ENCODE assay signal across 8 mouse cellular contexts in the genomic region with DNA sequence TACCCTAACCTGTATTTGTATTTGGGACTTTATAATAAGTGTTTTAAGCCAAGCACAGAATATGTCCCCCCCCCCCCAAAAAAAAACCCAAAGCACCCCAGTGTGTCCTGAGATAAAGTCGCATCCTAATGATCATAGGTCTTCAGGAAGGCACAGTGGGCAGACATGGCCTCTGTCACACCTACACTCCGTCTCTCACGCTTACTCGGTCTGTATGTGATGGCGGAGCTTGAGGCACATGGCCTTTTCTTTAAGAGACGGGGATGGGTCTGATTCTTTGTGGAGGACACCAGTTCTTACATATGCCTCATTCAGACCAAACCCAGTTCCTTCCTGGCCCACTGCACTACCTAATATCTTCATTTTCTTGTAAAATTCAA.
DNase-seq lines count a peak whose midpoint lies in the region; ATAC-seq and TF ChIP-seq lines count a peak whose summit lies in the region.
"Had no signal": no experiment of that assay in that cellular context is flagged by ENCODE, and none has a peak within 500 bp of the region (broad histone marks: within the 10 kb centered on the region; RNA-seq: fewer than 3 reads in every experiment).

No protein-coding gene starts in this region.

- no peaks in the 10 kb centered on the region for H3K27me3 ChIP-seq in forebrain, postnatal 0 days (ENCODE audit: insufficient read depth, low read length)
- H3K27me3 ChIP-seq in limb, embryonic 14.5 days (ENCODE audit: control insufficient read depth, insufficient read depth, low read length): no peaks in the 10 kb centered on the region
- H3K27me3 ChIP-seq: liver, embryonic 13.5 days had no signal

- H3K36me3 ChIP-seq in forebrain, postnatal 0 days (ENCODE audit: insufficient read depth): no peaks in the 10 kb centered on the region
- H3K36me3 ChIP-seq in limb, embryonic 14.5 days (ENCODE audit: control insufficient read depth, insufficient read depth, low read length): no peaks in the 10 kb centered on the region
- H3K36me3 ChIP-seq: liver, embryonic 13.5 days had no signal

- ATAC-seq in forebrain, postnatal 0 days: 0 out of 2 replicates have a peak, but pooled peaks have one; percentile 10
- no peak for ATAC-seq in limb, embryonic 14.5 days (ENCODE audit: low FRiP score, low read depth)

- intact Hi-C loops in left cerebral cortex, postnatal 10 days (cut with DNase I): loop anchor here (10.0 kb wide), 1 partner anchor 437 kb away; no protein-coding TSS in a partner anchor

- peak; percentile 26 for DNase-seq in retina, postnatal 1 day
- no peak for DNase-seq in retina, embryonic 14.5 days (ENCODE audit: low spot score)
- no peak for DNase-seq in forebrain, postnatal 0 days
- DNase-seq in limb, embryonic 14.5 days (ENCODE audit: low spot score): no peak
- no peak for DNase-seq in yolk sac, embryonic 10.5 days (ENCODE audit: low spot score)
- no peak for DNase-seq in left cerebral cortex, postnatal 10 days (ENCODE audit: extremely low spot score in 1 of 2, low spot score in 2 of 2)
- no peak for DNase-seq in right cerebral cortex, adult 2 months (ENCODE audit: low spot score in 2 of 2)
- DNase-seq: liver, embryonic 13.5 days had no signal

- H3K4me2 ChIP-seq in forebrain, postnatal 0 days (ENCODE audit: low read depth): no peak overlapping the region
- H3K4me2 ChIP-seq in limb, embryonic 14.5 days (replicated peaks; ENCODE audit: low read depth, low read length, severe bottlenecking): no peak overlapping the region
- H3K4me2 ChIP-seq: liver, embryonic 13.5 days had no signal

- no peaks in the 10 kb centered on the region for H3K9me3 ChIP-seq in forebrain, postnatal 0 days (ENCODE audit: low read length)
- no peaks in the 10 kb centered on the region for H3K9me3 ChIP-seq in limb, embryonic 14.5 days (ENCODE audit: control insufficient read depth, low read length)
- H3K9me3 ChIP-seq: liver, embryonic 13.5 days had no signal

- WGBS in forebrain, postnatal 0 days: 92% methylated on average over 6 of the region's 6 CpGs
- 69% methylated on average over 6 of the region's 6 CpGs for WGBS in limb, embryonic 14.5 days

- no peak overlapping the region for H3K9ac ChIP-seq in forebrain, postnatal 0 days
- H3K9ac ChIP-seq in limb, embryonic 14.5 days (ENCODE audit: low read depth, low read length, severe bottlenecking): no peak overlapping the region
- H3K9ac ChIP-seq: liver, embryonic 13.5 days had no signal

- no peak overlapping the region for H3K27ac ChIP-seq in forebrain, postnatal 0 days (ENCODE audit: low read depth, low read length)
- H3K27ac ChIP-seq in limb, embryonic 14.5 days (replicated peaks; ENCODE audit: low read depth, low read length): peak overlapping the region; percentile 2; the same call in 1 of the 2 replicates
- H3K27ac ChIP-seq: liver, embryonic 13.5 days had no signal

- TF ChIP-seq CTCF in forebrain, postnatal 0 days (IDR thresholded peaks at IDR 0.05; ENCODE audit: low read depth): no peak

- no peaks in the 10 kb centered on the region for H3K4me1 ChIP-seq in forebrain, postnatal 0 days (ENCODE audit: insufficient read depth)
- peaks cover 5% of the 10 kb centered on the region; the same call in 1 of the 2 replicates for H3K4me1 ChIP-seq in limb, embryonic 14.5 days (ENCODE audit: control insufficient read depth, insufficient read depth, low read length)
- H3K4me1 ChIP-seq: liver, embryonic 13.5 days had no signal

- no peak overlapping the region for H3K4me3 ChIP-seq in forebrain, postnatal 0 days (ENCODE audit: low read depth, low read length)
- no peak overlapping the region for H3K4me3 ChIP-seq in limb, embryonic 14.5 days (replicated peaks; ENCODE audit: low read length)
- H3K4me3 ChIP-seq: liver, embryonic 13.5 days had no signal

- no peak for TF ChIP-seq POLR2A in limb, embryonic 14.5 days (IDR thresholded peaks at IDR 0.05; ENCODE audit: borderline replicate concordance, extremely low read depth, insufficient read depth, insufficient read length)
